ENCODE assay signal across 34 mouse cellular contexts in genomic region chr15:10609107-10609506, GRCm38 (mm10). TPM values are rescaled to one million over a fixed set of nuclear protein-coding genes. Genes with fewer than 3 reads are reported as not detected.
DNase-seq lines count a peak whose midpoint lies in the region; ATAC-seq and TF ChIP-seq lines count a peak whose summit lies in the region.
"Had no signal": no experiment of that assay in that cellular context is flagged by ENCODE, and none has a peak within 500 bp of the region (broad histone marks: within the 10 kb centered on the region; RNA-seq: fewer than 3 reads in every experiment).

No protein-coding gene starts in this region.

- H3K4me3 ChIP-seq in embryonic facial prominence, embryonic 15.5 days (replicated peaks), result no peak overlapping the region
- no peak overlapping the region for H3K4me3 ChIP-seq in limb, embryonic 14.5 days (replicated peaks; ENCODE audit: low read length)
- H3K4me3 ChIP-seq: forebrain, embryonic 12.5 days; gastrocnemius, adult 2 months; midbrain, embryonic 15.5 days; myocyte; neural tube, embryonic 13.5 days had no signal

- H3K9ac ChIP-seq in embryonic facial prominence, embryonic 15.5 days, result no peak overlapping the region
- no peak overlapping the region for H3K9ac ChIP-seq in limb, embryonic 14.5 days (ENCODE audit: low read depth, low read length, severe bottlenecking)
- H3K9ac ChIP-seq: forebrain, embryonic 12.5 days; midbrain, embryonic 15.5 days; neural tube, embryonic 13.5 days had no signal

- TF ChIP-seq POLR2A in limb, embryonic 14.5 days (IDR thresholded peaks at IDR 0.05; ENCODE audit: borderline replicate concordance, extremely low read depth, insufficient read depth, insufficient read length), result no peak

- 92% methylated on average over 4 of the region's 4 CpGs for WGBS in embryonic facial prominence, embryonic 15.5 days
- WGBS in limb, embryonic 14.5 days, result 63% methylated on average over 4 of the region's 4 CpGs

- H3K27me3 ChIP-seq in embryonic facial prominence, embryonic 15.5 days, result no peaks in the 10 kb centered on the region
- H3K27me3 ChIP-seq in limb, embryonic 14.5 days (ENCODE audit: control insufficient read depth, insufficient read depth, low read length), result no peaks in the 10 kb centered on the region
- H3K27me3 ChIP-seq: forebrain, embryonic 12.5 days; midbrain, embryonic 15.5 days; neural tube, embryonic 13.5 days had no signal

- no peak overlapping the region for H3K4me2 ChIP-seq in embryonic facial prominence, embryonic 15.5 days (replicated peaks)
- no peak overlapping the region for H3K4me2 ChIP-seq in limb, embryonic 14.5 days (replicated peaks; ENCODE audit: low read depth, low read length, severe bottlenecking)
- H3K4me2 ChIP-seq: forebrain, embryonic 12.5 days; midbrain, embryonic 15.5 days; neural tube, embryonic 13.5 days had no signal

- peaks cover 43% of the 10 kb centered on the region for H3K36me3 ChIP-seq in embryonic facial prominence, embryonic 15.5 days
- H3K36me3 ChIP-seq in limb, embryonic 14.5 days (ENCODE audit: control insufficient read depth, insufficient read depth, low read length), result peaks cover 33% of the 10 kb centered on the region

- peak; percentile 32 for DNase-seq in layer of hippocampus, adult 11-12 months (ENCODE audit: low spot score)
- no peak for DNase-seq in layer of hippocampus, postnatal 25 days (ENCODE audit: extremely low spot score in 1 of 2, low spot score in 1 of 2)
- DNase-seq in layer of hippocampus, adult 9-11 months, result peak; percentile 54
- no peak for DNase-seq in limb, embryonic 14.5 days (ENCODE audit: low spot score)
- DNase-seq in right cerebral cortex, postnatal 4 days, result no peak
- no peak for DNase-seq in cerebellum, adult 8-10 months
- DNase-seq: adrenal gland, adult 2 months; B cell, adult 2 months; cerebellum, adult 18-20 months; cerebellum, postnatal 25 days; embryo, embryonic 11 days; gastrocnemius, adult 2 months; heart, postnatal 4 days; lung, postnatal 4 days; retina, postnatal 1 day; right cerebral cortex, postnatal 25 days had no signal

- no peaks in the 10 kb centered on the region for H3K4me1 ChIP-seq in embryonic facial prominence, embryonic 15.5 days
- H3K4me1 ChIP-seq in limb, embryonic 14.5 days (ENCODE audit: control insufficient read depth, insufficient read depth, low read length), result peaks cover 16% of the 10 kb centered on the region
- H3K4me1 ChIP-seq: midbrain, embryonic 15.5 days had no signal

- H3K9me3 ChIP-seq in embryonic facial prominence, embryonic 15.5 days (replicated peaks), result no peaks in the 10 kb centered on the region
- 0 out of 2 replicates have a peak, but pooled peaks cover under 1% of the 10 kb centered on the region for H3K9me3 ChIP-seq in limb, embryonic 14.5 days (ENCODE audit: control insufficient read depth, low read length)
- H3K9me3 ChIP-seq: forebrain, embryonic 12.5 days; midbrain, embryonic 15.5 days; neural tube, embryonic 13.5 days had no signal

- ATAC-seq in embryonic facial prominence, embryonic 15.5 days (ENCODE audit: insufficient number of reproducible peaks, low FRiP score, low TSS enrichment, low read depth), result no peak
- peak; percentile 21; the same call in 1 of the 2 replicates for ATAC-seq in limb, embryonic 14.5 days (ENCODE audit: low FRiP score, low read depth)
- ATAC-seq: intestine, postnatal 0 days; midbrain, embryonic 15.5 days had no signal

- peak overlapping the region; percentile 48 for H3K27ac ChIP-seq in embryonic facial prominence, embryonic 15.5 days (replicated peaks)
- H3K27ac ChIP-seq in limb, embryonic 14.5 days (replicated peaks; ENCODE audit: low read depth, low read length), result peak overlapping the region; percentile 27; the same call in 1 of the 2 replicates
- H3K27ac ChIP-seq: forebrain, embryonic 12.5 days; gastrocnemius, adult 2 months; midbrain, embryonic 15.5 days; neural tube, embryonic 13.5 days had no signal

RNA-seq across cellular contexts. Expression of gene Ttc23l, which starts 50.6 kb away (rescaled TPM):
- total RNA-seq in layer of hippocampus, postnatal 25 days (2021), result not detected
- polyA plus RNA-seq in embryonic facial prominence, embryonic 15.5 days (2015; fragmentation: Nextera tagmentation; extraction: Ambion mirVana), result not detected in 2 replicates
- polyA plus RNA-seq in limb, embryonic 14.5 days (2012; rRNA removed), result not detected in 2 replicates
- polyA plus RNA-seq in limb, embryonic 14.5 days (2014; fragmentation: Nextera tagmentation; extraction: Ambion mirVana), result not detected in 2 replicates
- total RNA-seq: adrenal gland, adult 2 months; adrenal gland, postnatal 4 days; gastrocnemius, adult 2 months; gastrocnemius, postnatal 4 days; heart, postnatal 4 days; left cerebral cortex, postnatal 10 days; liver, adult 2 months; megakaryocyte-erythroid progenitor cell, adult 5-6 weeks; MEL had no signal
- polyA plus RNA-seq: adrenal gland, adult 2 months; forebrain, embryonic 12.5 days; heart, embryonic 16.5 days; intestine, postnatal 0 days; kidney, embryonic 16.5 days; large intestine, adult 2 months; liver, adult 2 months; liver, embryonic 16.5 days; lung, embryonic 16.5 days; midbrain, embryonic 15.5 days; myocyte; neural tube, embryonic 13.5 days; spleen, adult 2 months had no signal

Comparison
In these comparisons a context has a peak if more than half of its experiments do, and no peak if none do; other contexts are left out.
1. DNase-seq: peak in layer of hippocampus, adult 11-12 months (single experiment) and layer of hippocampus, adult 9-11 months (single experiment); none in layer of hippocampus, postnatal 25 days (0 of 2), limb, embryonic 14.5 days (single experiment), right cerebral cortex, postnatal 4 days (single experiment) and cerebellum, adult 8-10 months (single experiment).